Comparison of ENCODE assay signal across 11 mouse cellular contexts in the genomic region with DNA sequence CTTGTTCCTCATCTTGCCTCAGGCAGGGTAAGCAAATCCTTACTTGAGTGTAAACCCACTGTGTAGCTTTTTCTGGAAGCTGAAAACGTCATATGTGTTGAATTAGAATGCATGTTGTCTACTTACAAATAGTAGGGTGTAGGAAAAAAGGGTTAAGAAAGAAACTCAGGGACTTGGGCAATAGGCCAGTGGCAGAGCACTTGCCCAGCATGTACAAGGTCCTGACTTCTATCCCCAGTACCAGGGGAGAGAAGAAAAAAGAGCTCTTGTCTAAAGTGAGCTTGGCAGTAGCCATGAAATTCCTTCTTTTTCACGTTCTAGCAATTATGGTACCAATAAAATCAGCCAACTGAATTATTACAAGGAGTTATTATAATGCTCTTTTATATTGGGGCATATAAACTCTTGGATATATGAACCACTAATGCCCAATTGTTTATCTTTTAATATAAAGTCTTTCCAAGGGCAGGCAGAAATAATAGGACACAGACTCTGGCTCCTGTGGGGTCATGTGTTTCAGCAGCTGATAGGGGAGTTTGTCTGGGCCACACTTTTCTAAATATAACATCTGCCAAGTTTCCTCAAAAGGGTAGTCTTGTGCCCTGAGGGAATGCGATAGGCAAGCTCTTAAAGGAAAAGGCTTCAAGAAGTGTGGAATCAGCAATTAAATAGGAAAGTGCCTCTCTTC.
DNase-seq lines count a peak whose midpoint lies in the region; ATAC-seq and TF ChIP-seq lines count a peak whose summit lies in the region.
"Had no signal": no experiment of that assay in that cellular context is flagged by ENCODE, and none has a peak within 500 bp of the region (broad histone marks: within the 10 kb centered on the region; RNA-seq: fewer than 3 reads in every experiment).

No protein-coding gene starts in this region.

- peak; percentile 30 for ATAC-seq in limb, embryonic 14.5 days (ENCODE audit: low FRiP score, low read depth)
- ATAC-seq: inflammation-experienced regulatory T-cells, adult 6 months had no signal

- peak; percentile 54 to 67 for DNase-seq in heart, adult 18-20 months
- no peak for DNase-seq in heart, postnatal 4 days
- DNase-seq in 3T3-L1 (ENCODE audit: low read depth, low spot score) = peak; percentile 25
- no peak for DNase-seq in heart, embryonic 10.5 days (ENCODE audit: low spot score)
- DNase-seq in limb, embryonic 14.5 days (ENCODE audit: low spot score) = no peak
- no peak for DNase-seq in left cerebral cortex, postnatal 4 days
- no peak for DNase-seq in layer of hippocampus, postnatal 10 days (ENCODE audit: low spot score in 2 of 2)
- DNase-seq in ovary, postnatal 36 days (ENCODE audit: low spot score) = no peak
- DNase-seq: thymus, postnatal 14 days had no signal

- H3K4me2 ChIP-seq in limb, embryonic 14.5 days (replicated peaks; ENCODE audit: low read depth, low read length, severe bottlenecking) = no peak overlapping the region
- H3K4me2 ChIP-seq: lung, embryonic 15.5 days had no signal

- H3K4me1 ChIP-seq in heart, embryonic 10.5 days = peaks cover 20% of the 10 kb centered on the region
- H3K4me1 ChIP-seq in limb, embryonic 14.5 days (ENCODE audit: control insufficient read depth, insufficient read depth, low read length) = peaks cover 16% of the 10 kb centered on the region; the same call in 1 of the 2 replicates

- no peak overlapping the region for H3K9ac ChIP-seq in limb, embryonic 14.5 days (ENCODE audit: low read depth, low read length, severe bottlenecking)
- H3K9ac ChIP-seq: lung, embryonic 15.5 days had no signal

- no peaks in the 10 kb centered on the region for H3K27me3 ChIP-seq in heart, embryonic 10.5 days (ENCODE audit: insufficient read depth, poor library complexity, severe bottlenecking)
- H3K27me3 ChIP-seq in limb, embryonic 14.5 days (ENCODE audit: control insufficient read depth, insufficient read depth, low read length) = no peaks in the 10 kb centered on the region
- H3K27me3 ChIP-seq: lung, embryonic 15.5 days had no signal

- no peak for TF ChIP-seq POLR2A in limb, embryonic 14.5 days (IDR thresholded peaks at IDR 0.05; ENCODE audit: borderline replicate concordance, extremely low read depth, insufficient read depth, insufficient read length)

- intact Hi-C loops in left cerebral cortex, postnatal 4 days (cut with DNase I) = no loop called here

- H3K36me3 ChIP-seq in heart, embryonic 10.5 days = no peaks in the 10 kb centered on the region
- H3K36me3 ChIP-seq in limb, embryonic 14.5 days (ENCODE audit: control insufficient read depth, insufficient read depth, low read length) = no peaks in the 10 kb centered on the region
- H3K36me3 ChIP-seq: lung, embryonic 15.5 days had no signal

- no peaks in the 10 kb centered on the region for H3K9me3 ChIP-seq in heart, embryonic 10.5 days
- H3K9me3 ChIP-seq in limb, embryonic 14.5 days (ENCODE audit: control insufficient read depth, low read length) = no peaks in the 10 kb centered on the region
- H3K9me3 ChIP-seq: lung, embryonic 15.5 days had no signal

- peak overlapping the region; percentile 77 for H3K27ac ChIP-seq in heart, embryonic 10.5 days
- 0 out of 2 replicates have a peak overlapping the region, but pooled peaks have one; percentile 39 for H3K27ac ChIP-seq in limb, embryonic 14.5 days (replicated peaks; ENCODE audit: low read depth, low read length)
- H3K27ac ChIP-seq: lung, embryonic 15.5 days had no signal

- H3K4me3 ChIP-seq in heart, embryonic 10.5 days = no peak overlapping the region
- no peak overlapping the region for H3K4me3 ChIP-seq in limb, embryonic 14.5 days (replicated peaks; ENCODE audit: low read length)
- H3K4me3 ChIP-seq: lung, embryonic 15.5 days had no signal

- 51% methylated on average over 3 of the region's 3 CpGs for WGBS in heart, embryonic 10.5 days
- 22% methylated on average over 3 of the region's 3 CpGs for WGBS in limb, embryonic 14.5 days

Comparison
In these comparisons a context has a peak if more than half of its experiments do, and no peak if none do; other contexts are left out.
1. DNase-seq: peak in heart, adult 18-20 months (2 of 2) and 3T3-L1 (single experiment); none in heart, postnatal 4 days (single experiment), heart, embryonic 10.5 days (single experiment), limb, embryonic 14.5 days (single experiment), left cerebral cortex, postnatal 4 days (single experiment), layer of hippocampus, postnatal 10 days (0 of 2) and ovary, postnatal 36 days (single experiment).